Mouse (Mus musculus) liver, embryonic 11.5 days (tissue): Measurements from ENCODE around the gene Fam76b. TPM values are rescaled to one million over a fixed set of nuclear protein-coding genes. Genes with fewer than 3 reads are reported as not detected.

Experiments used
- ATAC-seq: fragments of 200-750 bp; cut with Nextera tagmentation; replicated peaks from 2 replicates; pipeline ENCODE4 v1.8.0; 2017; ENCODE audit warnings: moderate number of reproducible peaks, mild to moderate bottlenecking, moderate TSS enrichment, moderate library complexity; ENCODE audit not compliant: low FRiP score
- DNase-seq: peaks from one replicate; pipeline ENCODE4 v3.0.0-alpha.2; 2017; ENCODE audit warnings: low spot score
- H3K27ac ChIP-seq: fragments of 300-500 bp; sonication (generic); 2 replicates; pipeline ENCODE4 v1.5.1; 2014; ENCODE audit warnings: mild to moderate bottlenecking, low read depth, low read length, control low read depth
- H3K27me3 ChIP-seq: fragments of 300-500 bp; sonication (generic); replicated peaks from 2 replicates; pipeline ENCODE4 v1.6.1; 2014; ENCODE audit warnings: low read length, mixed read lengths; ENCODE audit not compliant: control insufficient read depth, insufficient read depth
- H3K36me3 ChIP-seq: fragments of 300-500 bp; sonication (generic); 2 replicates; pipeline ENCODE4 v1.6.1; 2014; ENCODE audit warnings: mild to moderate bottlenecking, low read length, moderate library complexity, mixed read lengths; ENCODE audit not compliant: control insufficient read depth, insufficient read depth
- H3K4me1 ChIP-seq: fragments of 300-500 bp; sonication (generic); replicated peaks from 2 replicates; pipeline ENCODE4 v1.6.1; 2014; ENCODE audit warnings: low read length, mixed read lengths; ENCODE audit not compliant: control insufficient read depth, insufficient read depth
- H3K4me2 ChIP-seq: fragments of 300-500 bp; sonication (generic); 2 replicates; pipeline ENCODE4 v1.6.1; 2014; ENCODE audit warnings: mild to moderate bottlenecking, control low read depth, moderate library complexity
- H3K4me3 ChIP-seq: fragments of 300-500 bp; sonication (generic); 2 replicates; pipeline ENCODE4 v1.5.1; 2014; ENCODE audit warnings: low read depth, low read length, control low read depth
- H3K9ac ChIP-seq: fragments of 300-500 bp; sonication (generic); 2 replicates; pipeline ENCODE4 v1.6.1; 2014; ENCODE audit warnings: low read depth, low read length, control low read depth
- H3K9me3 ChIP-seq: fragments of 300-500 bp; sonication (generic); 2 replicates; pipeline ENCODE4 v1.6.1; 2016; ENCODE audit warnings: low read length, inconsistent platforms, mixed read lengths; ENCODE audit not compliant: control insufficient read depth
- WGBS: fragments of 180-500 bp; shearing (Covaris S2); extraction: QIAGEN DNeasy Blood & Tissue Kit; methylation state at CpG from one replicate; pipeline ENCODE4 v1.1.7; 2014; 5-methylcytosine and 5-hydroxymethylcytosine counted together
- polyA plus RNA-seq: library from polyadenylated mRNA; unstranded; fragments of >200 nt; fragmentation: Nextera tagmentation; extraction: Ambion mirVana; gene quantifications from 2 replicates; pipeline ENCODE4 v1.2.1, GENCODE M21; 2014

Gene Fam76b
- polyA plus RNA-seq, 1 experiment from 2014 or later, result 20.5 TPM

- Histone ChIP-seq H3K4me1 (no peaks in the 10 kb centered on the region), H3K9ac (no peak overlapping the region), H3K27me3 (no peaks in the 10 kb centered on the region), H3K9me3 (no peaks in the 10 kb centered on the region), H3K36me3 (no peaks in the 10 kb centered on the region), H3K4me2 (no peak overlapping the region), H3K4me3 (no peak overlapping the region), H3K27ac (no peak overlapping the region)
- WGBS, result 77% methylated on average over 19 of the region's 19 CpGs
- ATAC-seq, result no peak
- no peak for DNase-seq
Measured at GRCm38 (mm10) chr9:13898510-13899305, 71.2 kb downstream of the Fam76b start.

GRCm38 (mm10) chr9:13902030-13902429 is 74.5 kb downstream of the Fam76b start:
- DNase-seq, result no peak
- WGBS, result 85% methylated on average over 3 of the region's 3 CpGs

GRCm38 (mm10) chr9:13904091-13904779 is 76.7 kb downstream of the Fam76b start:
- DNase-seq (no peak), ATAC-seq (no peak)
- Histone ChIP-seq H3K27ac (no peak overlapping the region), H3K9ac (no peak overlapping the region), H3K4me1 (no peaks in the 10 kb centered on the region), H3K9me3 (no peaks in the 10 kb centered on the region), H3K36me3 (no peaks in the 10 kb centered on the region), H3K4me3 (no peak overlapping the region), H3K27me3 (no peaks in the 10 kb centered on the region), H3K4me2 (no peak overlapping the region)
- WGBS, result 74% methylated on average over 5 of the region's 5 CpGs

More at GRCm38 (mm10) chr9:13902030-13902429, 74.5 kb downstream of the Fam76b start:
- Histone ChIP-seq H3K27me3 (no peaks in the 10 kb centered on the region), H3K9ac (no peak overlapping the region), H3K4me2 (no peak overlapping the region), H3K36me3 (no peaks in the 10 kb centered on the region), H3K4me1 (no peaks in the 10 kb centered on the region), H3K9me3 (no peaks in the 10 kb centered on the region), H3K27ac (no peak overlapping the region), H3K4me3 (no peak overlapping the region)
- ATAC-seq, result no peak

Other genes starting within 250 kb of the Fam76b start
- gene Mtmr2, start 79.3 kb upstream of the Fam76b start, polyA plus RNA-seq, result 53.2 and 53.7 TPM in 2 replicates
- 55.9 and 62.8 TPM in 2 replicates for gene Cep57, start 609 bp upstream of the Fam76b start, polyA plus RNA-seq